10 mouse cellular contexts compared by ENCODE assay signal in the genomic region with DNA sequence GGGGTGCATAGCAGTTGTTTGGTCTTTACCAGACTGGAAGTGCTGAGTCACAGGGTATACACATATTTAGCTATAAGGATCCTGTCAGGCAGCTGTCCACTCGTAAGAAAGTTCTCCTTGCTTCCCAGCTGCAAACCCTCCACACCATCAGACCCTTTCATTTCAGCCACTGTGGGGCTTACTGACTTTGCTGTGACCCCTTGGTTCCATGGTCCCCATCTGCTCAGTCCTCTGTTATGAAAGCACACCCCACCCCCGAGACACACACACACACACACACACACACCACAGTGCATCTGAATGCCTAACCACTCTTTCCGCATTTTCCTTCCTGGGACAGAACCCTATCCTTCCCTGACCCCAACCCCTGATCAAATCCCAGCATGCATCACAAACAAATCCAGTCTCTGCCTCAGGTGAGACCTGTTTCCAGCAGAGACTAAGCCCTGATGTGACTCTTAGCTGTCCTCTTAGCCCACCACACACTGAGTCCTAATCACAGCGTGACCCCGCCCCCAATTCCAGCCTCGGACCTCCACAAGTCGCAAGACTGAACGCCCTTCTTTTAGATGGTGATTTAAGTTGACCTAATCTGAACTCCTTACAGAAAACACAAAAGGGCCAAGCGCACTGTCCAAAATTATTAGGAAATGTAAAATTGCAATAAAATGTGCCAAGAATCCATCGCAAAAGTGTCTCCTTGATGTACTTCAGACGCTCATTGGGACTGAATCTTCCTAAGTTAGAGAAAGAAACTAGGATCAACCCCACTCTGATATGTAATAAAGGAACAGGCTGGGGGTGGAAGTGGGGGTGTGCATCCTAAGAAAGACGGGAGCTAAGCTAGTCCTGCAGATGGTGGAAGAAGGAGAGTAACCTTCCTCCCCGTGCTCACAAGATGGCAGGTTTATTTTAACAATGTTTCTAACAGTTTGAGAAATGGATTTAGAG. TPM values are rescaled to one million over a fixed set of nuclear protein-coding genes. Genes with fewer than 3 reads are reported as not detected.
A peak's percentile ranks its signal among the peaks of the same experiment; 100 is the strongest.
DNase-seq lines count a peak whose midpoint lies in the region; ATAC-seq and TF ChIP-seq lines count a peak whose summit lies in the region.
"Had no signal": no experiment of that assay in that cellular context is flagged by ENCODE, and none has a peak within 500 bp of the region (broad histone marks: within the 10 kb centered on the region; RNA-seq: fewer than 3 reads in every experiment).

No protein-coding gene starts in this region.

- no peak for ATAC-seq in forebrain, embryonic 12.5 days (ENCODE audit: low FRiP score)
- ATAC-seq in forebrain, postnatal 0 days: no peak
- ATAC-seq in liver, embryonic 11.5 days (replicated peaks; ENCODE audit: low FRiP score): no peak
- no peak for ATAC-seq in hindbrain, postnatal 0 days
- ATAC-seq in midbrain, embryonic 13.5 days: no peak

- DNase-seq in forebrain, postnatal 0 days: no peak
- DNase-seq in liver, embryonic 11.5 days (ENCODE audit: low spot score): no peak
- DNase-seq in liver: no peak
- no peak for DNase-seq in hindbrain, postnatal 0 days (ENCODE audit: low spot score)
- no peak for DNase-seq in gastrocnemius, adult 8-10 months (ENCODE audit: low spot score in 2 of 2)
- no peak for DNase-seq in adrenal gland, postnatal 36 days
- DNase-seq: gastrocnemius, postnatal 10 days had no signal

- no peak overlapping the region for H3K27ac ChIP-seq in forebrain, embryonic 12.5 days
- no peak overlapping the region for H3K27ac ChIP-seq in forebrain, postnatal 0 days (ENCODE audit: low read depth, low read length)
- no peak overlapping the region for H3K27ac ChIP-seq in liver, embryonic 11.5 days (ENCODE audit: low read depth, low read length)
- no peak overlapping the region for H3K27ac ChIP-seq in hindbrain, postnatal 0 days
- no peak overlapping the region for H3K27ac ChIP-seq in midbrain, embryonic 13.5 days

- 9% methylated on average over 13 of the region's 13 CpGs for WGBS in forebrain, embryonic 12.5 days
- WGBS in forebrain, postnatal 0 days: 12% methylated on average over 13 of the region's 13 CpGs
- 11% methylated on average over 13 of the region's 13 CpGs for WGBS in liver, embryonic 11.5 days
- WGBS in hindbrain, postnatal 0 days: 15% methylated on average over 13 of the region's 13 CpGs
- 12% methylated on average over 13 of the region's 13 CpGs for WGBS in midbrain, embryonic 13.5 days

- no peaks in the 10 kb centered on the region for H3K27me3 ChIP-seq in forebrain, embryonic 12.5 days
- no peaks in the 10 kb centered on the region for H3K27me3 ChIP-seq in forebrain, postnatal 0 days (ENCODE audit: insufficient read depth, low read length)
- peaks cover 4% of the 10 kb centered on the region for H3K27me3 ChIP-seq in liver, embryonic 11.5 days (replicated peaks; ENCODE audit: control insufficient read depth, insufficient read depth, low read length)
- H3K27me3 ChIP-seq in hindbrain, postnatal 0 days (ENCODE audit: insufficient read depth, low read length): no peaks in the 10 kb centered on the region
- no peaks in the 10 kb centered on the region for H3K27me3 ChIP-seq in midbrain, embryonic 13.5 days

- no peaks in the 10 kb centered on the region for H3K36me3 ChIP-seq in forebrain, embryonic 12.5 days (replicated peaks)
- H3K36me3 ChIP-seq in forebrain, postnatal 0 days (ENCODE audit: insufficient read depth): no peaks in the 10 kb centered on the region
- no peaks in the 10 kb centered on the region for H3K36me3 ChIP-seq in liver, embryonic 11.5 days (ENCODE audit: control insufficient read depth, insufficient read depth, low read length)
- no peaks in the 10 kb centered on the region for H3K36me3 ChIP-seq in hindbrain, postnatal 0 days (ENCODE audit: insufficient read depth, low read length)
- no peaks in the 10 kb centered on the region for H3K36me3 ChIP-seq in midbrain, embryonic 13.5 days

- no peak overlapping the region for H3K4me3 ChIP-seq in forebrain, embryonic 12.5 days (replicated peaks)
- no peak overlapping the region for H3K4me3 ChIP-seq in forebrain, postnatal 0 days (ENCODE audit: low read depth, low read length)
- H3K4me3 ChIP-seq in liver, embryonic 11.5 days (ENCODE audit: low read depth, low read length): no peak overlapping the region
- no peak overlapping the region for H3K4me3 ChIP-seq in hindbrain, postnatal 0 days (ENCODE audit: low read length)
- H3K4me3 ChIP-seq in midbrain, embryonic 13.5 days (replicated peaks): no peak overlapping the region
- H3K4me3 ChIP-seq: myocyte had no signal

- H3K4me1 ChIP-seq in forebrain, embryonic 12.5 days: peaks cover 47% of the 10 kb centered on the region
- peaks cover 7% of the 10 kb centered on the region; the same call in 1 of the 2 replicates for H3K4me1 ChIP-seq in forebrain, postnatal 0 days (ENCODE audit: insufficient read depth)
- peaks cover 5% of the 10 kb centered on the region for H3K4me1 ChIP-seq in liver, embryonic 11.5 days (replicated peaks; ENCODE audit: control insufficient read depth, insufficient read depth, low read length)
- peaks cover 8% of the 10 kb centered on the region; the same call in 1 of the 2 replicates for H3K4me1 ChIP-seq in hindbrain, postnatal 0 days (ENCODE audit: insufficient read depth, low read length)
- peaks cover 56% of the 10 kb centered on the region for H3K4me1 ChIP-seq in midbrain, embryonic 13.5 days (replicated peaks)

- peak overlapping the region; percentile 26; the same call in 1 of the 2 replicates for H3K4me2 ChIP-seq in forebrain, embryonic 12.5 days
- H3K4me2 ChIP-seq in forebrain, postnatal 0 days (ENCODE audit: low read depth): no peak overlapping the region
- peak overlapping the region; percentile 51 for H3K4me2 ChIP-seq in liver, embryonic 11.5 days
- H3K4me2 ChIP-seq in hindbrain, postnatal 0 days (ENCODE audit: low read depth, low read length): peak overlapping the region; percentile 42
- peak overlapping the region; percentile 14; the same call in 1 of the 2 replicates for H3K4me2 ChIP-seq in midbrain, embryonic 13.5 days (replicated peaks)

- no peak for TF ChIP-seq CTCF in forebrain, postnatal 0 days (IDR thresholded peaks at IDR 0.05; ENCODE audit: low read depth)
- TF ChIP-seq CTCF in hindbrain, postnatal 0 days (IDR thresholded peaks at IDR 0.05; ENCODE audit: low read depth): no peak

- H3K9ac ChIP-seq in forebrain, embryonic 12.5 days: no peak overlapping the region
- H3K9ac ChIP-seq in forebrain, postnatal 0 days: no peak overlapping the region
- H3K9ac ChIP-seq in liver, embryonic 11.5 days (ENCODE audit: low read depth, low read length): no peak overlapping the region
- H3K9ac ChIP-seq in hindbrain, postnatal 0 days (replicated peaks; ENCODE audit: low read length): no peak overlapping the region
- H3K9ac ChIP-seq in midbrain, embryonic 13.5 days (replicated peaks): no peak overlapping the region

- H3K9me3 ChIP-seq in forebrain, embryonic 12.5 days: no peaks in the 10 kb centered on the region
- H3K9me3 ChIP-seq in forebrain, postnatal 0 days (ENCODE audit: low read length): no peaks in the 10 kb centered on the region
- H3K9me3 ChIP-seq in liver, embryonic 11.5 days (ENCODE audit: control insufficient read depth, low read length): no peaks in the 10 kb centered on the region
- no peaks in the 10 kb centered on the region for H3K9me3 ChIP-seq in hindbrain, postnatal 0 days (ENCODE audit: low read length)
- no peaks in the 10 kb centered on the region for H3K9me3 ChIP-seq in midbrain, embryonic 13.5 days

RNA-seq across cellular contexts. Expression of gene Rnf38, which starts 18.7 kb away (rescaled TPM):
- 64.7 and 66.7 TPM in 2 replicates for polyA plus RNA-seq in forebrain, embryonic 12.5 days (2016; fragmentation: Nextera tagmentation; extraction: Ambion mirVana)
- 51.4 and 82.7 TPM in 2 replicates for total RNA-seq in forebrain, postnatal 0 days (2014; rRNA removed)
- 12.3 and 17.6 TPM in 2 replicates for polyA plus RNA-seq in forebrain, postnatal 0 days (2015; fragmentation: Nextera tagmentation; extraction: Ambion mirVana)
- polyA plus RNA-seq in liver, embryonic 11.5 days (2014; fragmentation: Nextera tagmentation; extraction: Ambion mirVana): 20.2 and 24.0 TPM in 2 replicates
- 82.3 and 96.3 TPM in 2 replicates for total RNA-seq in hindbrain, postnatal 0 days (2014; rRNA removed)
- polyA plus RNA-seq in hindbrain, postnatal 0 days (2015; fragmentation: Nextera tagmentation; extraction: Ambion mirVana): 14.1 and 15.6 TPM in 2 replicates
- 49.5 and 50.6 TPM in 2 replicates for polyA plus RNA-seq in midbrain, embryonic 13.5 days (2015; fragmentation: Nextera tagmentation; extraction: Ambion mirVana)
- 10 to 100 TPM; 10.5 to 12.9 (median 11.5) TPM for total RNA-seq in gastrocnemius, adult 8-10 months (2022)
- 10 to 100 TPM; 29.3 to 34.5 TPM for total RNA-seq in adrenal gland, postnatal 36 days (2021)

RNA-seq across cellular contexts. Expression of gene Melk, which starts 48.4 kb away (rescaled TPM):
- polyA plus RNA-seq in forebrain, embryonic 12.5 days (2016; fragmentation: Nextera tagmentation; extraction: Ambion mirVana): 57.8 and 57.9 TPM in 2 replicates
- total RNA-seq in forebrain, postnatal 0 days (2014; rRNA removed): 4.2 and 4.5 TPM in 2 replicates
- 4.6 and 4.7 TPM in 2 replicates for polyA plus RNA-seq in forebrain, postnatal 0 days (2015; fragmentation: Nextera tagmentation; extraction: Ambion mirVana)
- 36.0 and 42.7 TPM in 2 replicates for polyA plus RNA-seq in liver, embryonic 11.5 days (2014; fragmentation: Nextera tagmentation; extraction: Ambion mirVana)
- 6.0 and 6.7 TPM in 2 replicates for total RNA-seq in hindbrain, postnatal 0 days (2014; rRNA removed)
- 6.8 and 8.6 TPM in 2 replicates for polyA plus RNA-seq in hindbrain, postnatal 0 days (2015; fragmentation: Nextera tagmentation; extraction: Ambion mirVana)
- 19.6 and 22.0 TPM in 2 replicates for polyA plus RNA-seq in midbrain, embryonic 13.5 days (2015; fragmentation: Nextera tagmentation; extraction: Ambion mirVana)
- total RNA-seq in gastrocnemius, adult 8-10 months (2022): not detected
- total RNA-seq in adrenal gland, postnatal 36 days (2021): 1 to 10 TPM; 1.7 to 1.8 TPM
